Mouse (Mus musculus): ENCODE data around the gene Pde11a.

GRCm38 (mm10) chr2:76369821-76370655 lies 31.5 kb upstream of the Pde11a start, which contains the start of gene Rbm45:
- peak; percentile 83 for TF ChIP-seq CTCF (IDR thresholded peaks at IDR 0.05; ENCODE audit: control insufficient read depth, insufficient read depth, low read length)
- TF ChIP-seq POLR2A (IDR thresholded peaks at IDR 0.05; ENCODE audit: borderline replicate concordance, control insufficient read depth, low read depth, low read length), result peak; percentile 62; the same call in 1 of the 2 replicates

All from bone marrow, adult 2 months (tissue).